22 mouse cellular contexts compared by ENCODE assay signal in genomic region chr9:18468005-18468404, GRCm38 (mm10). TPM values are rescaled to one million over a fixed set of nuclear protein-coding genes. Genes with fewer than 3 reads are reported as not detected.
"Had no signal": no experiment of that assay in that cellular context is flagged by ENCODE, and none has a peak within 500 bp of the region (broad histone marks: within the 10 kb centered on the region; RNA-seq: fewer than 3 reads in every experiment).

No protein-coding gene starts in this region.

- H3K27ac ChIP-seq: limb, embryonic 13.5 days; liver, embryonic 14.5 days; midbrain, embryonic 12.5 days; neural tube, embryonic 13.5 days had no signal

- ATAC-seq: midbrain, embryonic 16.5 days had no signal

- DNase-seq: kidney, adult 18-20 months; kidney, postnatal 25 days; left cerebral cortex, postnatal 4 days; lung, adult 18-20 months; lung, postnatal 4 days; retina, postnatal 1 day; thymus, postnatal 36 days had no signal

- H3K4me3 ChIP-seq: limb, embryonic 13.5 days; midbrain, embryonic 12.5 days; neural tube, embryonic 13.5 days had no signal

RNA-seq across cellular contexts. Expression of gene Mbd3l1, which starts 10.2 kb away (rescaled TPM):
- total RNA-seq: layer of hippocampus, adult 18-20 months; layer of hippocampus, postnatal 10 days; left cerebral cortex, postnatal 10 days; left cerebral cortex, postnatal 4 days; liver, adult 2 months; megakaryocyte-erythroid progenitor cell, adult 5-6 weeks had no signal
- polyA plus RNA-seq: kidney, embryonic 14.5 days; limb, embryonic 13.5 days; liver, adult 2 months; liver, embryonic 14.5 days; lung, embryonic 16.5 days; midbrain, embryonic 12.5 days; midbrain, embryonic 16.5 days; neural tube, embryonic 13.5 days; spleen, adult 2 months; stomach, embryonic 16.5 days; thymus, postnatal 0 days had no signal

RNA-seq across cellular contexts. Expression of gene Mbd3l2, which starts 37.6 kb away (rescaled TPM):
- total RNA-seq: layer of hippocampus, adult 18-20 months; layer of hippocampus, postnatal 10 days; left cerebral cortex, postnatal 10 days; left cerebral cortex, postnatal 4 days; liver, adult 2 months; megakaryocyte-erythroid progenitor cell, adult 5-6 weeks had no signal
- polyA plus RNA-seq: kidney, embryonic 14.5 days; limb, embryonic 13.5 days; liver, adult 2 months; liver, embryonic 14.5 days; lung, embryonic 16.5 days; midbrain, embryonic 12.5 days; neural tube, embryonic 13.5 days; spleen, adult 2 months; stomach, embryonic 16.5 days; thymus, postnatal 0 days had no signal
